Mouse (Mus musculus) lung, embryonic 16.5 days (tissue): ENCODE measurements at regions not wholly inside any gene's neighbourhood (a gene's known extent, or its start where the extent isn't known, plus 50 kb on each side); places are given as distances from the start of the nearest gene placed in this dataset.

ENCODE experiments used
- ATAC-seq: fragments of 200-750 bp; cut with Nextera tagmentation; 2 replicates; pipeline ENCODE4 v1.8.0; 2017; ENCODE audit warnings: low read depth, mild to moderate bottlenecking, moderate library complexity
- H3K27ac ChIP-seq: fragments of 300-500 bp; sonication (generic); 2 replicates; pipeline ENCODE4 v1.5.1; 2014; ENCODE audit warnings: mild to moderate bottlenecking, control low read depth, low read length
- H3K27me3 ChIP-seq: fragments of 300-500 bp; sonication (generic); 2 replicates; pipeline ENCODE4 v1.6.1; 2014; ENCODE audit warnings: low read depth, low read length, mixed read lengths; ENCODE audit not compliant: control insufficient read depth, insufficient read depth
- H3K36me3 ChIP-seq: fragments of 300-500 bp; sonication (generic); 2 replicates; pipeline ENCODE4 v1.6.1; 2014; ENCODE audit warnings: low read length; ENCODE audit not compliant: control insufficient read depth, insufficient read depth
- H3K4me1 ChIP-seq: fragments of 300-500 bp; sonication (generic); replicated peaks from 2 replicates; pipeline ENCODE4 v1.6.1; 2014; ENCODE audit warnings: low read length, mixed read lengths; ENCODE audit not compliant: control insufficient read depth, insufficient read depth
- H3K4me2 ChIP-seq: fragments of 300-500 bp; sonication (generic); 2 replicates; pipeline ENCODE4 v1.6.1; 2014; ENCODE audit warnings: low read depth, low read length, control low read depth
- H3K4me3 ChIP-seq: fragments of 300-500 bp; sonication (generic); 2 replicates; pipeline ENCODE4 v1.5.1; 2014; ENCODE audit warnings: mild to moderate bottlenecking, low read length, control low read depth
- H3K9ac ChIP-seq: fragments of 300-500 bp; sonication (generic); 2 replicates; pipeline ENCODE4 v1.6.1; 2014; ENCODE audit warnings: low read length, control low read depth
- H3K9me3 ChIP-seq: fragments of 300-500 bp; sonication (generic); 2 replicates; pipeline ENCODE4 v1.6.1; 2016; ENCODE audit warnings: low read length; ENCODE audit not compliant: control insufficient read depth
- WGBS: fragments of 180-500 bp; shearing (Covaris S2); extraction: QIAGEN DNeasy Blood & Tissue Kit; methylation state at CpG from one replicate; pipeline ENCODE4 v1.1.7; 2014; 5-methylcytosine and 5-hydroxymethylcytosine counted together

DNA sequence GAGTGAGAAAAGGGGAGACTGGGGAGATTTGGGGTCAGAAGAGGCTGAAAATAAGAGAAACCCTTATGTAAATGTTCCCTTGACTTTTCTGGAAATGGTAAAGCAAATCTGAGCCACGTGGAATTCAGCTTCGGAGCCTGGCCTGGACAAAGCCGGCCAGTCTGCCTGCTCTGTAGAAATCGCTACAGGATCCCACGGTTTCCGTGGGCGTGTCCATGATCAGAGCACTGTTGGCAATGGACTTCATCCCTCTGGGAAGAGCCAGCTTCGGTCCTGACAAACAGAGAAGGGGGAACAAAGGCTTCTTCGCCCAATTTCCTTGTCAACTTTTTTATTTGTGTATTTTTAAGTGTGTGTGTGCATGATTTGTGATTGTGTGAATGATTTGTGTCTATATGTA is 490.7 kb upstream of the Nox3 start:
- ATAC-seq, result 0 out of 2 replicates have a peak, but pooled peaks have one; percentile 57
- Histone ChIP-seq H3K4me3 (no peak overlapping the region), H3K4me2 (0 out of 2 replicates have a peak overlapping the region, but pooled peaks have one; percentile 11), H3K36me3 (no peaks in the 10 kb centered on the region), H3K4me1 (0 out of 2 replicates have a peak, but pooled peaks cover 2% of the 10 kb centered on the region), H3K27me3 (no peaks in the 10 kb centered on the region), H3K27ac (peak overlapping the region; percentile 66), H3K9me3 (no peaks in the 10 kb centered on the region), H3K9ac (peak overlapping the region; percentile 28; the same call in 1 of the 2 replicates)
- WGBS, result 51% methylated on average over 9 of the region's 9 CpGs

DNA sequence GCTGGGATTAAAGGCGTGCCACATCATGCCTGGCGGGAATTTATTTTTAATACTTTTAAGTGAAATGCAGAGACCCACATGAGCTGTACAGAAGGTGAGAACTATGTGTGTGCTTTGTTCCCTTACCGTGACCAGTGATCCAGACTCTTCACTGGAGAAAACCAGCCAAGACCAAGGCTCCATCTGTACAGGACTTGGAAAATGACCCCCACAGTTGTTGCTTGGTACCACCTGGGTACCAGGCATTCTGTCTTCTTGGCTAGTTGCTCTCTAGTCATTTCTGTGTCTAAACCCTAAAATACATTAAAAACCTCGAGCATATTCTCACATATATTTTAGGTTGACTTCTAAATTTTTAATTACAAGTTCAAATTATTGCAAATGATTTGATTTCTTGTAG is 491.5 kb upstream of the Nox3 start:
- Histone ChIP-seq H3K27ac (no peak overlapping the region), H3K9ac (no peak overlapping the region), H3K4me2 (no peak overlapping the region), H3K36me3 (no peaks in the 10 kb centered on the region), H3K27me3 (no peaks in the 10 kb centered on the region), H3K4me1 (0 out of 2 replicates have a peak, but pooled peaks cover 2% of the 10 kb centered on the region), H3K4me3 (no peak overlapping the region), H3K9me3 (no peaks in the 10 kb centered on the region)
- WGBS, result 92% methylated on average over 4 of the region's 4 CpGs
- ATAC-seq, result no peak

DNA sequence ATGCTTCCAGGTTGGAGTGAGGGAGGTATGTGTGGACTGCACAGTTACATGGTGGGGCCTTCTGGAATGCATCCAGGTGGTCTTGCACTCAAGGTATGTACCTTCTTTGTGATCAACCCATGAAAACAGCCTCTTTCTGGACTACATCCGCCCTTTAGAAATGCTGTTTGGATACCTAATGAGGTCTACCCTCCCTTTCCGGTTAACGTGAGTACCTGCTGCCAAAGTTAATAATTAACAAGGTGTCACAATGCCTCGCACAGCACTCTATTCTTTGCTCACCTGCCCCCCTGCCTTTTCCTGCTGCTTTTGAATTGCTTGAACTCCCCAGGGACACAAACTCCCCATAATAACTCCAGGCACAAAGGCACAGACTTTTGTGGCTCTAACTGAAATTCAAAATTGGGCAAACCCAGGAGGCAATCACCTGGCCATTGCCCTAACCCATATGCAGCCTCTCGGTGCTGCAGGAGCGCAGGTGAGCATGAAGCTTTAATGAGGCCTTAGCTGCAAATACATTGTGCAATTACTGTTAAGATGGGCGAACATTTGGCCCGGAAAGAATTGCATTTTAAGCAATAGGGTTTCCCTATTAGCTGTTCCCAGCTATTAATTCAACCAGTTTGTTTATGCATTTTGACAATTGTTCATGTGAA is 500.9 kb upstream of the Nox3 start:
- H3K27ac ChIP-seq, result peak overlapping the region; percentile 72

GRCm38 (mm10) chr17:4198001-4198400 is 501.9 kb upstream of the Nox3 start:
- ATAC-seq, result no peak
- H3K4me3 ChIP-seq, result no peak overlapping the region
- H3K27ac ChIP-seq, result no peak overlapping the region
- no peaks in the 10 kb centered on the region for H3K9me3 ChIP-seq
- H3K4me1 ChIP-seq, result peaks cover 6% of the 10 kb centered on the region
- no peaks in the 10 kb centered on the region for H3K36me3 ChIP-seq
- H3K4me2 ChIP-seq, result no peak overlapping the region
- H3K27me3 ChIP-seq, result no peaks in the 10 kb centered on the region
- H3K9ac ChIP-seq, result no peak overlapping the region
- WGBS, result 72% methylated on average over 3 of the region's 3 CpGs

More for the DNA sequence above, 500.9 kb upstream of the Nox3 start:
- Histone ChIP-seq H3K4me3 (no peak overlapping the region), H3K9ac (no peak overlapping the region), H3K4me1 (peaks cover 6% of the 10 kb centered on the region), H3K27me3 (no peaks in the 10 kb centered on the region), H3K4me2 (no peak overlapping the region), H3K9me3 (no peaks in the 10 kb centered on the region), H3K36me3 (no peaks in the 10 kb centered on the region)
- WGBS, result 56% methylated on average over 8 of the region's 8 CpGs
- peak; percentile 27; the same call in 1 of the 2 replicates for ATAC-seq

GRCm38 (mm10) chr17:4199698-4200153 is 503.7 kb upstream of the Nox3 start:
- Histone ChIP-seq H3K9ac (no peak overlapping the region), H3K4me3 (no peak overlapping the region), H3K36me3 (no peaks in the 10 kb centered on the region), H3K4me2 (no peak overlapping the region), H3K9me3 (no peaks in the 10 kb centered on the region), H3K27ac (peak overlapping the region; percentile 77), H3K27me3 (no peaks in the 10 kb centered on the region), H3K4me1 (peaks cover 6% of the 10 kb centered on the region)
- peak; percentile 97 for ATAC-seq
- WGBS, result 42% methylated on average over 2 of the region's 2 CpGs

GRCm38 (mm10) chr17:4201300-4201699 is 505.2 kb upstream of the Nox3 start:
- no peak overlapping the region for H3K4me2 ChIP-seq
- no peaks in the 10 kb centered on the region for H3K36me3 ChIP-seq
- H3K9me3 ChIP-seq, result no peaks in the 10 kb centered on the region
- no peak for ATAC-seq
- H3K4me1 ChIP-seq, result peaks cover 6% of the 10 kb centered on the region
- WGBS, result 88% methylated on average over 4 of the region's 4 CpGs
- H3K9ac ChIP-seq, result no peak overlapping the region
- no peaks in the 10 kb centered on the region for H3K27me3 ChIP-seq
- H3K27ac ChIP-seq, result no peak overlapping the region
- no peak overlapping the region for H3K4me3 ChIP-seq

- Histone ChIP-seq H3K4me1 (peaks cover 3% of the 10 kb centered on the region; the same call in 1 of the 2 replicates), H3K27me3 (no peaks in the 10 kb centered on the region), H3K9ac (no peak overlapping the region), H3K27ac (no peak overlapping the region), H3K4me2 (no peak overlapping the region), H3K36me3 (no peaks in the 10 kb centered on the region), H3K9me3 (no peaks in the 10 kb centered on the region), H3K4me3 (no peak overlapping the region)
- 79% methylated on average over 5 of the region's 5 CpGs for WGBS
- ATAC-seq, result no peak
Measured at GRCm38 (mm10) chr17:4208142-4208925, 512.3 kb upstream of the Nox3 start.

DNA sequence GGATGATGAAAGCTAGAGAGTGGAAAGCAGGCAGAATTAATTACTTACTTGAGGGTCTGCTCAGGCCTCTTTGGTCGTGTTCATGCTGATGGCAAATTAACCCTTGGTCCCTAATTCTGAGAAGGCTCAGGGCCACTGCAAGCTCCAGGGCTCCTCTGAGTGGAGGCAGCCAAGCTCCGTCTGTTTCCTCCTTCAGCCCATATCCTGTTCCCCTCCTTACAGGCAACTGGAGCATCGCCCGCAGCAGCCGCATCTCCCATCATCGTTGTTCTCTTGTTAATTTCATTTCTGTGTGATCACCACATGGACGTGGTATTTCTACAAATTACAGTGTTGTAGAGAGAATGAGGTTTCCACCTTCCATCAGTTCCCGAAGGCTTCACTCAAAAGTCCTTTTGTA is 513.6 kb upstream of the Nox3 start:
- H3K9ac ChIP-seq, result no peak overlapping the region
- WGBS, result 67% methylated on average over 8 of the region's 8 CpGs
- no peaks in the 10 kb centered on the region for H3K27me3 ChIP-seq
- H3K36me3 ChIP-seq, result no peaks in the 10 kb centered on the region
- H3K4me1 ChIP-seq, result peaks cover 3% of the 10 kb centered on the region; the same call in 1 of the 2 replicates
- H3K4me3 ChIP-seq, result no peak overlapping the region
- H3K4me2 ChIP-seq, result no peak overlapping the region
- no peak for ATAC-seq
- no peak overlapping the region for H3K27ac ChIP-seq
- H3K9me3 ChIP-seq, result no peaks in the 10 kb centered on the region

GRCm38 (mm10) chr17:4212586-4212985 is 516.5 kb upstream of the Nox3 start:
- H3K9ac ChIP-seq, result no peak overlapping the region
- H3K27ac ChIP-seq, result no peak overlapping the region
- H3K4me3 ChIP-seq, result no peak overlapping the region
- no peaks in the 10 kb centered on the region for H3K36me3 ChIP-seq
- H3K27me3 ChIP-seq, result no peaks in the 10 kb centered on the region
- H3K9me3 ChIP-seq, result no peaks in the 10 kb centered on the region
- peaks cover 3% of the 10 kb centered on the region; the same call in 1 of the 2 replicates for H3K4me1 ChIP-seq
- WGBS, result 44% methylated on average over 4 of the region's 4 CpGs
- no peak overlapping the region for H3K4me2 ChIP-seq
- no peak for ATAC-seq
